Mouse (Mus musculus) right cerebral cortex, adult 2 months (tissue): Measurements from ENCODE around the gene Inpp4b.

Experiments used
- DNase-seq, 2 experiments: peaks; one replicate each; pipeline ENCODE4 v3.0.0; 2021 to 2022; ENCODE audit warnings: low spot score in 2 of 2

Inpp4b gene

GRCm38 (mm10) chr8:81831430-81831829 lies 489.1 kb downstream of the Inpp4b start:
- DNase-seq: no peak

- DNase-seq: no peak
These were observed 491.5 kb downstream of the Inpp4b start for GRCm38 (mm10) chr8:81833852-81834251.

- no peak for DNase-seq
These were observed 498.2 kb downstream of the Inpp4b start for GRCm38 (mm10) chr8:81840512-81840911.

- DNase-seq: no peak
These were observed 502.0 kb downstream of the Inpp4b start for GRCm38 (mm10) chr8:81844104-81844982.

GRCm38 (mm10) chr8:81847929-81848328 lies 505.6 kb downstream of the Inpp4b start:
- DNase-seq: no peak

GRCm38 (mm10) chr8:81849976-81850375 lies 507.6 kb downstream of the Inpp4b start:
- no peak for DNase-seq

- DNase-seq: no peak
These were observed 510.8 kb downstream of the Inpp4b start for GRCm38 (mm10) chr8:81853184-81853583.

GRCm38 (mm10) chr8:81854543-81854942 lies 512.2 kb downstream of the Inpp4b start:
- no peak for DNase-seq

GRCm38 (mm10) chr8:81855009-81855408 lies 512.7 kb downstream of the Inpp4b start:
- no peak for DNase-seq

- no peak for DNase-seq
These were observed 513.8 kb downstream of the Inpp4b start for GRCm38 (mm10) chr8:81856120-81856519.

- DNase-seq: no peak
These were observed 514.3 kb downstream of the Inpp4b start for GRCm38 (mm10) chr8:81856608-81857007.

GRCm38 (mm10) chr8:81858393-81858792 lies 516.0 kb downstream of the Inpp4b start:
- no peak for DNase-seq

- no peak for DNase-seq
These were observed 517.4 kb downstream of the Inpp4b start for GRCm38 (mm10) chr8:81859805-81860204.

- DNase-seq: no peak
These were observed 519.0 kb downstream of the Inpp4b start for GRCm38 (mm10) chr8:81861311-81861710.

- no peak for DNase-seq
These were observed 520.4 kb downstream of the Inpp4b start for GRCm38 (mm10) chr8:81862738-81863137.

- DNase-seq: no peak
These were observed 522.0 kb downstream of the Inpp4b start for GRCm38 (mm10) chr8:81864318-81864717.

GRCm38 (mm10) chr8:81865664-81866063 lies 523.3 kb downstream of the Inpp4b start:
- DNase-seq: no peak

- DNase-seq: peak; percentile 47 to 55
These were observed 524.7 kb downstream of the Inpp4b start for GRCm38 (mm10) chr8:81867020-81867419.

- DNase-seq: no peak
These were observed 528.1 kb downstream of the Inpp4b start for GRCm38 (mm10) chr8:81870466-81870865.

- no peak for DNase-seq
These were observed 537.7 kb downstream of the Inpp4b start for GRCm38 (mm10) chr8:81880071-81880470.

GRCm38 (mm10) chr8:81884195-81884594 lies 541.8 kb downstream of the Inpp4b start:
- no peak for DNase-seq

GRCm38 (mm10) chr8:81888843-81889242 lies 546.5 kb downstream of the Inpp4b start:
- DNase-seq: no peak

GRCm38 (mm10) chr8:81893292-81893691 lies 550.9 kb downstream of the Inpp4b start:
- no peak for DNase-seq

GRCm38 (mm10) chr8:81946812-81947211 lies 604.5 kb downstream of the Inpp4b start:
- DNase-seq: no peak
